Mouse (Mus musculus): Measurements from ENCODE around the gene Pacrg. TPM values are rescaled to one million over a fixed set of nuclear protein-coding genes. Genes with fewer than 3 reads are reported as not detected.

Gene Pacrg
- polyA plus RNA-seq, 1 experiment from 2014 or later, result 1.1 TPM

GRCm38 (mm10) chr17:10488873-10489272 lies 351.2 kb downstream of the Pacrg start:
- H3K27ac ChIP-seq (ENCODE audit: low read length), result no peak overlapping the region
- 52% methylated on average over 2 of the region's 2 CpGs for WGBS
- H3K27me3 ChIP-seq (ENCODE audit: control insufficient read depth, insufficient read depth, low read length), result no peaks in the 10 kb centered on the region
- no peak for ATAC-seq (replicated peaks; ENCODE audit: extremely low read depth, insufficient read depth, low FRiP score)
- H3K4me1 ChIP-seq (ENCODE audit: control insufficient read depth, insufficient read depth, low read length), result peaks cover 22% of the 10 kb centered on the region
- no peak overlapping the region for H3K4me3 ChIP-seq (ENCODE audit: low read length)
- no peak overlapping the region for H3K9ac ChIP-seq (ENCODE audit: low read length)
- no peak overlapping the region for H3K4me2 ChIP-seq (ENCODE audit: low read depth, low read length)
- no peaks in the 10 kb centered on the region for H3K36me3 ChIP-seq (ENCODE audit: control insufficient read depth, insufficient read depth)
- H3K9me3 ChIP-seq (replicated peaks; ENCODE audit: control insufficient read depth, low read length), result no peaks in the 10 kb centered on the region

GRCm38 (mm10) chr17:10483945-10484546 lies 356.1 kb downstream of the Pacrg start:
- H3K4me3 ChIP-seq (ENCODE audit: low read length), result no peak overlapping the region
- no peaks in the 10 kb centered on the region for H3K36me3 ChIP-seq (ENCODE audit: control insufficient read depth, insufficient read depth)
- H3K27me3 ChIP-seq (ENCODE audit: control insufficient read depth, insufficient read depth, low read length), result no peaks in the 10 kb centered on the region
- WGBS, result 69% methylated on average over 6 of the region's 6 CpGs
- ATAC-seq (replicated peaks; ENCODE audit: extremely low read depth, insufficient read depth, low FRiP score), result no peak
- H3K9me3 ChIP-seq (replicated peaks; ENCODE audit: control insufficient read depth, low read length), result no peaks in the 10 kb centered on the region
- H3K4me1 ChIP-seq (ENCODE audit: control insufficient read depth, insufficient read depth, low read length), result peaks cover 6% of the 10 kb centered on the region
- H3K27ac ChIP-seq (ENCODE audit: low read length), result no peak overlapping the region
- no peak overlapping the region for H3K4me2 ChIP-seq (ENCODE audit: low read depth, low read length)
- no peak overlapping the region for H3K9ac ChIP-seq (ENCODE audit: low read length)

DNA sequence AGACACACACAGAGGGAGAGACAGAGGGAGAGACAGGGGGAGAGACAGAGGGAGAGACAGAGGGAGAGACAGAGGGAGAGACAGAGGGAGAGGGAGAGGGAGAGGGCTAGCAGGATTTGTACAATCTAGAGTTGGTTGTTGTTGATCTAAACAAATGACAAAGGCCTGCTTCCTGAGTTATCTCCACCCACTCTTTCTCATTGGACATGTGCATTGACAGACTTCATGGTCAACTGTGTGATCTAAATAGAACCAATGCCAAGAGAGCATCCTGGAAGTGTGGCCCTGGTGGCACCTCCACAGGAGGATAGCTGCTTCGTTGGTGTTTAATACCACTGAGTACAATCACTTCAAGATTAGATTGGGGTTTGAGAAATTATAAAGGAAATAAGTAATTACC lies 359.0 kb downstream of the Pacrg start:
- Histone ChIP-seq H3K9me3 (replicated peaks; ENCODE audit: control insufficient read depth, low read length) (no peaks in the 10 kb centered on the region), H3K27me3 (ENCODE audit: control insufficient read depth, insufficient read depth, low read length) (no peaks in the 10 kb centered on the region), H3K36me3 (ENCODE audit: control insufficient read depth, insufficient read depth) (no peaks in the 10 kb centered on the region), H3K4me2 (ENCODE audit: low read depth, low read length) (no peak overlapping the region), H3K9ac (ENCODE audit: low read length) (no peak overlapping the region), H3K4me1 (ENCODE audit: control insufficient read depth, insufficient read depth, low read length) (peaks cover 13% of the 10 kb centered on the region; the same call in 1 of the 2 replicates), H3K4me3 (ENCODE audit: low read length) (no peak overlapping the region), H3K27ac (ENCODE audit: low read length) (no peak overlapping the region)
- ATAC-seq (replicated peaks; ENCODE audit: extremely low read depth, insufficient read depth, low FRiP score), result no peak
- WGBS, result 82% methylated on average over 1 of the region's 1 CpGs

GRCm38 (mm10) chr17:10479020-10479707 lies 360.9 kb downstream of the Pacrg start:
- peak overlapping the region; percentile 93 for H3K27ac ChIP-seq (ENCODE audit: low read length)
- H3K9me3 ChIP-seq (replicated peaks; ENCODE audit: control insufficient read depth, low read length), result no peaks in the 10 kb centered on the region
- H3K4me2 ChIP-seq (ENCODE audit: low read depth, low read length), result no peak overlapping the region
- H3K4me3 ChIP-seq (ENCODE audit: low read length), result no peak overlapping the region
- 40% methylated on average over 17 of the region's 17 CpGs for WGBS
- H3K9ac ChIP-seq (ENCODE audit: low read length), result peak overlapping the region; percentile 45
- no peaks in the 10 kb centered on the region for H3K36me3 ChIP-seq (ENCODE audit: control insufficient read depth, insufficient read depth)
- peak; percentile 83 for ATAC-seq (replicated peaks; ENCODE audit: extremely low read depth, insufficient read depth, low FRiP score)
- peaks cover 22% of the 10 kb centered on the region for H3K4me1 ChIP-seq (ENCODE audit: control insufficient read depth, insufficient read depth, low read length)
- no peaks in the 10 kb centered on the region for H3K27me3 ChIP-seq (ENCODE audit: control insufficient read depth, insufficient read depth, low read length)

DNA sequence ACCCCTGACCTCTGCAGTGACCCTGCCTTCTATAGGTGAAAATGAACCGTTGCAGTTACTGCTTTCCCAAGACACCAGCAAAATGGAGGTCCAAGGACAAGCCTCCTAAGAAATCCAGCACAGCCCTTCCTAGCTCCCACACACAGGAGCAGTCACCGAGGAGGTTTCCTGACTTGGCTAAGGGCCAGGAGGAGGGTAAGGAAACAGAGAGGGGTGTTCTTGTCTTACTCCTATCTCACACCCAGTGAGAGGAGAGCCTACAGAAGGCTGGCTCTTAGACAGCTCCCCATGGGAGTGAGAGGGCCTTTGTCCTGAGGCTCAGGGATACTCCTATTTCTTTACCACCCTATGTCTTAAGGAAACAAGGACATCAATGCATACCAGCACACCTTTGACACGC lies 361.7 kb downstream of the Pacrg start:
- Histone ChIP-seq H3K4me2 (ENCODE audit: low read depth, low read length) (no peak overlapping the region), H3K27me3 (ENCODE audit: control insufficient read depth, insufficient read depth, low read length) (no peaks in the 10 kb centered on the region), H3K4me1 (ENCODE audit: control insufficient read depth, insufficient read depth, low read length) (peaks cover 24% of the 10 kb centered on the region), H3K9ac (ENCODE audit: low read length) (no peak overlapping the region), H3K4me3 (ENCODE audit: low read length) (no peak overlapping the region), H3K27ac (ENCODE audit: low read length) (peak overlapping the region; percentile 93), H3K36me3 (ENCODE audit: control insufficient read depth, insufficient read depth) (no peaks in the 10 kb centered on the region), H3K9me3 (replicated peaks; ENCODE audit: control insufficient read depth, low read length) (no peaks in the 10 kb centered on the region)
- ATAC-seq (replicated peaks; ENCODE audit: extremely low read depth, insufficient read depth, low FRiP score), result no peak
- 48% methylated on average over 3 of the region's 3 CpGs for WGBS

DNA sequence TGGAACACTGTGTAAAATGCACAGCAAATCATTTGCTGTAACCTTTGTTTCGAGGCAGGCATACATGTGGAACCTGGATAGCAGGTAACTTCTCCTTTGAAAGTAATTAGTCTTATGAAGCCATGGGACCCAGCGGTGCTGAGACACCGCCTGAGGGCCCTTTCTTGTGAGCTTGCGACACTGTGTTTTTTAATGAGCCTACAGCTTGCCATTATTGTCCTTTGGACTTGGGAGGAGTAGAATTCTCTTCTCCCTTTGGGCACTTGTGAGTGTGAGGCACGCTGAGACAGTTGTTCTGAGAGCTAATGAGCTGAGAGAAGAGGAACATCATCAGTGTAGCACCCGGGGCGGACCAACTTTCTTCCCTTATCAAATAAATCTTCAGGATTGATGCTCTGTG lies 363.3 kb downstream of the Pacrg start:
- H3K9ac ChIP-seq (ENCODE audit: low read length), result no peak overlapping the region
- H3K36me3 ChIP-seq (ENCODE audit: control insufficient read depth, insufficient read depth), result no peaks in the 10 kb centered on the region
- peak overlapping the region; percentile 21; the same call in 1 of the 2 replicates for H3K27ac ChIP-seq (ENCODE audit: low read length)
- H3K4me3 ChIP-seq (ENCODE audit: low read length), result no peak overlapping the region
- 92% methylated on average over 7 of the region's 7 CpGs for WGBS
- peaks cover 27% of the 10 kb centered on the region for H3K4me1 ChIP-seq (ENCODE audit: control insufficient read depth, insufficient read depth, low read length)
- no peak for ATAC-seq (replicated peaks; ENCODE audit: extremely low read depth, insufficient read depth, low FRiP score)
- no peaks in the 10 kb centered on the region for H3K9me3 ChIP-seq (replicated peaks; ENCODE audit: control insufficient read depth, low read length)
- no peaks in the 10 kb centered on the region for H3K27me3 ChIP-seq (ENCODE audit: control insufficient read depth, insufficient read depth, low read length)
- no peak overlapping the region for H3K4me2 ChIP-seq (ENCODE audit: low read depth, low read length)

- H3K4me1 ChIP-seq (ENCODE audit: control insufficient read depth, insufficient read depth, low read length), result peaks cover 27% of the 10 kb centered on the region
- no peaks in the 10 kb centered on the region for H3K27me3 ChIP-seq (ENCODE audit: control insufficient read depth, insufficient read depth, low read length)
- peak overlapping the region; percentile 83 for H3K27ac ChIP-seq (ENCODE audit: low read length)
- ATAC-seq (replicated peaks; ENCODE audit: extremely low read depth, insufficient read depth, low FRiP score), result no peak
- H3K36me3 ChIP-seq (ENCODE audit: control insufficient read depth, insufficient read depth), result no peaks in the 10 kb centered on the region
- 68% methylated on average over 6 of the region's 6 CpGs for WGBS
- no peak overlapping the region for H3K9ac ChIP-seq (ENCODE audit: low read length)
- no peak overlapping the region for H3K4me3 ChIP-seq (ENCODE audit: low read length)
- no peak overlapping the region for H3K4me2 ChIP-seq (ENCODE audit: low read depth, low read length)
- H3K9me3 ChIP-seq (replicated peaks; ENCODE audit: control insufficient read depth, low read length), result no peaks in the 10 kb centered on the region
Observed at GRCm38 (mm10) chr17:10474972-10475371, 365.1 kb downstream of the Pacrg start.

DNA sequence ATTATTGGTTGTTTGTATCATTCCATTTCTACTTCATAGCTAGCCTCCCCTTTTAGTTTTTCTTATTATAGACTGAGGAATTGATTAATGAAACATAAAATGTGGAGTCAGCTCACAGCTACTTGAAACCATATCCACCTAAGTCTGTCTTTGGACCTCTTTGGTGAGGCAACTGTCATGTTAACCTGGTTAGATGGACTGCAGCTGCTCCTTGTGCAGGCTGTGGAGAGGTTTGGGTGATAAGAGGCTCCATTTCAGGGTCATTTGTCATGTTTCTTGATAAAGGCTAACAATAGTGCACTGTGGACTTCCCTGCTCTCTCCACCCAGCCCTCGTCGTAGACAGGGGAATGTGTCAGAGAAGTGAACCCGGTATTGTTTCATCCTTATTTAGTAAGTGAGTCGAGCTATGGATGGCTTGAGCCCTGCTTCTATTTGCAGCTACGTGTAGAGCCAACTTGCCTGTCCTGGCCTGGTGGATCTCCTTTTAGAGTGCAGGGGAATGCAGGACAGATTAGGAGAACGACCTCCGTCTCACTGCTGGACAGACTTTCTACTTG lies 366.2 kb downstream of the Pacrg start:
- peaks cover 21% of the 10 kb centered on the region for H3K4me1 ChIP-seq (ENCODE audit: control insufficient read depth, insufficient read depth, low read length)
- no peaks in the 10 kb centered on the region for H3K36me3 ChIP-seq (ENCODE audit: control insufficient read depth, insufficient read depth)
- H3K9me3 ChIP-seq (replicated peaks; ENCODE audit: control insufficient read depth, low read length), result no peaks in the 10 kb centered on the region
- H3K9ac ChIP-seq (ENCODE audit: low read length), result peak overlapping the region; percentile 46
- H3K4me3 ChIP-seq (ENCODE audit: low read length), result no peak overlapping the region
- peak overlapping the region; percentile 96 for H3K27ac ChIP-seq (ENCODE audit: low read length)
- WGBS, result 10% methylated on average over 7 of the region's 7 CpGs
- H3K27me3 ChIP-seq (ENCODE audit: control insufficient read depth, insufficient read depth, low read length), result no peaks in the 10 kb centered on the region
- peak overlapping the region; percentile 43; the same call in 1 of the 2 replicates for H3K4me2 ChIP-seq (ENCODE audit: low read depth, low read length)
- ATAC-seq (replicated peaks; ENCODE audit: extremely low read depth, insufficient read depth, low FRiP score), result peak; percentile 92

DNA sequence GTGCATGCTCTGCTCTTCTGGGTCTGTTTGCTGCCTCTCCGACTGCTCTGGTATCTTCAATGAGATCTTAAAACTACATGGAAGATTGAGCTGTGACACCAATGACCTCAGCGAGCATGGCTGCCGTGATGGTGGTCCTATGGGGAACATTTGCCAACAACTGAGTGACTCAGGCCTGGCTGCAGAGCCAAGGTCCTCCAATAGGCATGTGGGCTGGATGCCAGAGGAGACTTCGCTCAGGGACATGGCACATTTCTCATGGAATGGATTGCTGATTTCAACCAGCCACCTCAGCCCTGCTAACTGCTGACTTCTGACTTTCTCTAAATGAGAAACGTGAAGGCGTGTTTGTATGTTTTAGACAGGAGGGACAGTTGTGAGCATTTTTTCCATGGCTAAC lies 366.9 kb downstream of the Pacrg start:
- Histone ChIP-seq H3K4me2 (ENCODE audit: low read depth, low read length) (peak overlapping the region; percentile 43), H3K4me1 (ENCODE audit: control insufficient read depth, insufficient read depth, low read length) (peaks cover 14% of the 10 kb centered on the region), H3K27ac (ENCODE audit: low read length) (peak overlapping the region; percentile 96), H3K4me3 (ENCODE audit: low read length) (no peak overlapping the region), H3K9me3 (replicated peaks; ENCODE audit: control insufficient read depth, low read length) (no peaks in the 10 kb centered on the region), H3K36me3 (ENCODE audit: control insufficient read depth, insufficient read depth) (no peaks in the 10 kb centered on the region), H3K9ac (ENCODE audit: low read length) (peak overlapping the region; percentile 46), H3K27me3 (ENCODE audit: control insufficient read depth, insufficient read depth, low read length) (no peaks in the 10 kb centered on the region)
- ATAC-seq (replicated peaks; ENCODE audit: extremely low read depth, insufficient read depth, low FRiP score), result peak; percentile 24; the same call in 1 of the 2 replicates
- 28% methylated on average over 6 of the region's 6 CpGs for WGBS
